Mouse (Mus musculus) neural tube, embryonic 14.5 days (tissue): ENCODE data around the gene Gm20388. TPM values are rescaled to one million over a fixed set of nuclear protein-coding genes. Genes with fewer than 3 reads are reported as not detected.

ENCODE experiments used
- ATAC-seq: fragments of 200-750 bp; cut with Nextera tagmentation; 2 replicates; pipeline ENCODE4 v1.8.0; 2017; ENCODE audit warnings: low read depth, mild to moderate bottlenecking, moderate TSS enrichment, moderate library complexity
- H3K27ac ChIP-seq: fragments of 300-500 bp; sonication (generic); 2 replicates; pipeline ENCODE4 v1.5.1; 2014; ENCODE audit warnings: low read depth, mild to moderate bottlenecking, control low read depth, low read length, moderate library complexity, mixed read lengths
- H3K27me3 ChIP-seq: fragments of 300-500 bp; sonication (generic); 2 replicates; pipeline ENCODE4 v1.6.1; 2014; ENCODE audit warnings: low read length; ENCODE audit not compliant: control insufficient read depth, insufficient read depth
- H3K36me3 ChIP-seq: fragments of 300-500 bp; sonication (generic); 2 replicates; pipeline ENCODE4 v1.6.1; 2014; ENCODE audit warnings: low read length, mixed read lengths; ENCODE audit not compliant: control insufficient read depth, insufficient read depth
- H3K4me1 ChIP-seq: fragments of 300-500 bp; sonication (generic); 2 replicates; pipeline ENCODE4 v1.6.1; 2014; ENCODE audit warnings: low read length; ENCODE audit not compliant: control insufficient read depth, insufficient read depth
- H3K4me2 ChIP-seq: fragments of 300-500 bp; sonication (generic); 2 replicates; pipeline ENCODE4 v1.6.1; 2014; ENCODE audit warnings: mild to moderate bottlenecking, low read depth, low read length, control low read depth
- H3K4me3 ChIP-seq: fragments of 300-500 bp; sonication (generic); 2 replicates; pipeline ENCODE4 v1.5.1; 2014; ENCODE audit warnings: low read depth, low read length, control low read depth, mixed read lengths
- H3K9ac ChIP-seq: fragments of 300-500 bp; sonication (generic); replicated peaks from 2 replicates; pipeline ENCODE4 v1.6.1; 2014; ENCODE audit warnings: low read depth, mild to moderate bottlenecking, control low read depth, low read length, mixed read lengths
- H3K9me3 ChIP-seq: fragments of 300-500 bp; sonication (generic); 2 replicates; pipeline ENCODE4 v1.6.1; 2016; ENCODE audit warnings: low read length; ENCODE audit not compliant: control insufficient read depth
- WGBS: fragments of 180-500 bp; shearing (Covaris S2); extraction: QIAGEN DNeasy Blood & Tissue Kit; methylation state at CpG from one replicate; pipeline ENCODE4 v1.1.7; 2014; 5-methylcytosine and 5-hydroxymethylcytosine counted together
- polyA plus RNA-seq: library from polyadenylated mRNA; unstranded; fragments of >200 nt; fragmentation: Nextera tagmentation; extraction: Ambion mirVana; gene quantifications from 2 replicates; pipeline ENCODE4 v1.2.1, GENCODE M21; 2014

The Gm20388 gene
- polyA plus RNA-seq, 1 experiment from 2014 or later, result 10.3 TPM

DNA sequence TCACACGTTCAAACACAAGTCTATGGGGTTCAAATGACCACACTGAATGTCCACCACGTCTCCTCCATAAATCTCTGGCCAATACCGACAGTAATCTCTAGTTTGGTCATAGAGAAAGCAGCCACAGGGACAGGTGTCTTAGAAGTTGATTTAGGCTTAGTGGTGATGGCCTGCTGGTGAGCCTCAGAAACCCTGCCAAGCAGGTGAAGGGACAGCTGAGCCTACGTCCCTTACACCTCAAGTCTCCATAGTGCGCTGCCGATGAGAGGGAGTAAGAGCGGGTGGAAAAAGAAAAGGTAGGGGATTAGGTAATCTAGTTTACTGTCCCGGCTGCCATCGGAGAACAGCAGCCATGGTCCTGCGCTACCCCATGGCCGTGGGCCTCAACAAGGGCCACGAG, 2925.6 kb downstream of the Gm20388 start:
- no peak overlapping the region for H3K4me2 ChIP-seq
- H3K36me3 ChIP-seq, result no peaks in the 10 kb centered on the region
- H3K4me1 ChIP-seq, result no peaks in the 10 kb centered on the region
- no peak overlapping the region for H3K4me3 ChIP-seq
- H3K9ac ChIP-seq, result no peak overlapping the region
- 87% methylated on average over 12 of the region's 12 CpGs for WGBS
- no peaks in the 10 kb centered on the region for H3K9me3 ChIP-seq
- no peaks in the 10 kb centered on the region for H3K27me3 ChIP-seq
- no peak overlapping the region for H3K27ac ChIP-seq
- no peak for ATAC-seq

GRCm38 (mm10) chr8:122836696-122837095, 2926.1 kb downstream of the Gm20388 start:
- 91% methylated on average over 13 of the region's 13 CpGs for WGBS
- no peaks in the 10 kb centered on the region for H3K36me3 ChIP-seq
- H3K4me1 ChIP-seq, result no peaks in the 10 kb centered on the region
- H3K27ac ChIP-seq, result no peak overlapping the region
- no peaks in the 10 kb centered on the region for H3K27me3 ChIP-seq
- no peak overlapping the region for H3K4me2 ChIP-seq
- no peak overlapping the region for H3K9ac ChIP-seq
- ATAC-seq, result no peak
- H3K9me3 ChIP-seq, result no peaks in the 10 kb centered on the region
- H3K4me3 ChIP-seq, result no peak overlapping the region

- WGBS, result 82% methylated on average over 3 of the region's 3 CpGs
Measured at GRCm38 (mm10) chr8:122844161-122844560, 2933.5 kb downstream of the Gm20388 start.

GRCm38 (mm10) chr8:122845662-122846061, 2935.0 kb downstream of the Gm20388 start:
- no peak for ATAC-seq
- 78% methylated on average over 4 of the region's 4 CpGs for WGBS
- Histone ChIP-seq H3K4me3 (no peak overlapping the region), H3K9ac (no peak overlapping the region), H3K4me2 (no peak overlapping the region), H3K27me3 (no peaks in the 10 kb centered on the region), H3K27ac (no peak overlapping the region), H3K9me3 (no peaks in the 10 kb centered on the region), H3K36me3 (no peaks in the 10 kb centered on the region), H3K4me1 (no peaks in the 10 kb centered on the region)

More at GRCm38 (mm10) chr8:122844161-122844560, 2933.5 kb downstream of the Gm20388 start:
- Histone ChIP-seq H3K4me3 (no peak overlapping the region), H3K27me3 (no peaks in the 10 kb centered on the region), H3K9me3 (no peaks in the 10 kb centered on the region), H3K36me3 (no peaks in the 10 kb centered on the region), H3K4me1 (no peaks in the 10 kb centered on the region), H3K4me2 (no peak overlapping the region), H3K27ac (no peak overlapping the region), H3K9ac (no peak overlapping the region)
- no peak for ATAC-seq

- Histone ChIP-seq H3K9ac (no peak within 1 kb of the TSS), H3K9me3 (no peaks in the 10 kb centered on the region), H3K4me1 (no peaks in the 10 kb centered on the region), H3K4me3 (no peak within 1 kb of the TSS), H3K4me2 (peak within 1 kb of the TSS; percentile 24; the same call in 1 of the 2 replicates), H3K27me3 (no peaks in the 10 kb centered on the region), H3K27ac (no peak within 1 kb of the TSS), H3K36me3 (no peaks in the 10 kb centered on the region)
- WGBS, result 15% methylated on average over 18 of the region's 18 CpGs
- peak; percentile 73; the same call in 1 of the 2 replicates for ATAC-seq
Measured at GRCm38 (mm10) chr8:122847829-122848561, 2937.4 kb downstream of the Gm20388 start, which contains the start of gene Cdh15. Gene Cdh15, plus strand, starts transcription at chr8:122847966.

GRCm38 (mm10) chr8:122849152-122849910, 2938.7 kb downstream of the Gm20388 start:
- H3K9ac ChIP-seq, result no peak overlapping the region
- no peak overlapping the region for H3K4me3 ChIP-seq
- 67% methylated on average over 11 of the region's 11 CpGs for WGBS
- no peaks in the 10 kb centered on the region for H3K27me3 ChIP-seq
- H3K4me2 ChIP-seq, result no peak overlapping the region
- no peaks in the 10 kb centered on the region for H3K4me1 ChIP-seq
- no peaks in the 10 kb centered on the region for H3K9me3 ChIP-seq
- no peaks in the 10 kb centered on the region for H3K36me3 ChIP-seq
- no peak for ATAC-seq
- no peak overlapping the region for H3K27ac ChIP-seq

GRCm38 (mm10) chr8:122850641-122851240, 2940.1 kb downstream of the Gm20388 start:
- no peak for ATAC-seq
- H3K36me3 ChIP-seq, result no peaks in the 10 kb centered on the region
- H3K27ac ChIP-seq, result no peak overlapping the region
- H3K4me1 ChIP-seq, result no peaks in the 10 kb centered on the region
- 71% methylated on average over 3 of the region's 3 CpGs for WGBS
- no peaks in the 10 kb centered on the region for H3K9me3 ChIP-seq
- H3K9ac ChIP-seq, result no peak overlapping the region
- no peak overlapping the region for H3K4me3 ChIP-seq
- no peaks in the 10 kb centered on the region for H3K27me3 ChIP-seq
- no peak overlapping the region for H3K4me2 ChIP-seq

DNA sequence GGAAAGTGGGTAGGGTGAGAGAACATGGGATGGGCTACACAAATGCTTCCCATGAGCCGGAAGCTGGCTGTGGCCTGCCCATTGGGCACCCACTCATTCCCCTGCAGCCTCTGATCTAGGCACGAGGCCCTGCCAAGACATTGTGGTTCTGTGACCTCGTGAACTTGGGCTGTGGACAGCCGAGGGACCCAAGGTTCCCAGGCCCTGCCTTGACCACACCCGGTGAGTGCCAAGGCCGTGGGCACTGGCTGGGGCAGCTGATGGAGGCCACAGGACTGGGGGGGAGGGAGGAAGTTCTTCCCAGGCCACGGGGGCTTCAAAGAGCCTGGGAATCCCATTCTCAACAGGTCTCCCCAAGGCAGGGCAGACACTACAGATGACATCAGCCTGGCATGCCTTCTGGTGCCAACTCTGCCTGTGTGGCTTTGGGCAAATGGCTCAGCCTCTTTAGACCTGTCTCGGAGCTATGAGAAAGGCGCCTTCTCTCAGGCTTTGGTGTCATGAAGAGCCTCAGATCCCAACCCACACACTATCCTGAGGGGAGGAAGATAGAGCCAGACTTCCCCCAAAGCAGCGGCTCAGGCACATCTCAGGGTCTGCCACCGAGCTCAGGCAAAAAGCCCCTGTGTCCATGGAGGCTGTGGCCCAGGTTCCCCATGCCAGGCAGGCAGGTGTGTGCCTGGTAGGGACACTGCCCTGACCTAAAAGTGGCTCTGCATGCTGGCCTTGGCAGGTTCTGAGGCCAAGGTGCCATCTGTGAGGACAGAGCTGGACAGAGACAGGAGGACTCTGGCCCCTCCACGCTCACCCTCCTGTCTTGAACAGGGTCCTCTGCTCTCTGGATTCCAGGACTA, 2941.3 kb downstream of the Gm20388 start:
- no peaks in the 10 kb centered on the region for H3K4me1 ChIP-seq
- ATAC-seq, result no peak
- no peak overlapping the region for H3K4me2 ChIP-seq
- H3K9me3 ChIP-seq, result no peaks in the 10 kb centered on the region
- no peaks in the 10 kb centered on the region for H3K36me3 ChIP-seq
- H3K4me3 ChIP-seq, result no peak overlapping the region
- H3K27me3 ChIP-seq, result no peaks in the 10 kb centered on the region
- no peak overlapping the region for H3K27ac ChIP-seq
- WGBS, result 85% methylated on average over 12 of the region's 12 CpGs
- no peak overlapping the region for H3K9ac ChIP-seq
